Comparison of ENCODE assay signal across 9 mouse cellular contexts in the genomic region with DNA sequence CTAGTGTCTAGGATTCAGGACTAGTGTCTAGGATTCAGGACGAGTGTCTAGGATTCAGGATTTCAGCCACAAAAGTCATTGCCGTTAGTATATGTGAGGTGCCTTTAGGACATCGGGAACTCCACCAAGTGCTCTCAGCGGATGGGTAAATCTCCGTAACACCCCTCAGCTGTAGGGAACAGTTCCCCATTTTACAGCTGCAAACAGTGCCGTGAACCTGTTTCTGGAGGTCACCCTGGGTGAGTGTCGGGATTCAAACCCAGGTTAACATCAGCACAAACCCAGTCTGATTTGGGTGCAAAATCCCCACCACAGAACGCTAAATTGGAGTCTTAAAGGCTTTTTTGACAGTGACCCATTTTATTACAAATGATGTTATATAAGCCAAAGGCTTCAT. TPM values are rescaled to one million over a fixed set of nuclear protein-coding genes. Genes with fewer than 3 reads are reported as not detected.
DNase-seq lines count a peak whose midpoint lies in the region; ATAC-seq lines count a peak whose summit lies in the region.
"Had no signal": no experiment of that assay in that cellular context is flagged by ENCODE, and none has a peak within 500 bp of the region (broad histone marks: within the 10 kb centered on the region; RNA-seq: fewer than 3 reads in every experiment).

No protein-coding gene starts in this region.

- H3K9me3 ChIP-seq in forebrain, embryonic 14.5 days (replicated peaks; ENCODE audit: control insufficient read depth, low read length) = no peaks in the 10 kb centered on the region
- H3K9me3 ChIP-seq in forebrain, embryonic 11.5 days (ENCODE audit: control insufficient read depth, low read length) = no peaks in the 10 kb centered on the region
- no peaks in the 10 kb centered on the region for H3K9me3 ChIP-seq in limb, embryonic 12.5 days
- H3K9me3 ChIP-seq in limb, embryonic 10.5 days (replicated peaks) = no peaks in the 10 kb centered on the region
- H3K9me3 ChIP-seq in heart, embryonic 15.5 days (replicated peaks) = no peaks in the 10 kb centered on the region

- H3K36me3 ChIP-seq in forebrain, embryonic 14.5 days (ENCODE audit: control insufficient read depth, insufficient read depth, low read length) = no peaks in the 10 kb centered on the region; the same call in 1 of the 2 replicates
- H3K36me3 ChIP-seq in forebrain, embryonic 11.5 days (ENCODE audit: control insufficient read depth, insufficient read depth, low read length) = no peaks in the 10 kb centered on the region
- H3K36me3 ChIP-seq in limb, embryonic 12.5 days = no peaks in the 10 kb centered on the region
- H3K36me3 ChIP-seq in limb, embryonic 10.5 days = 0 out of 2 replicates have a peak, but pooled peaks cover 2% of the 10 kb centered on the region
- peaks cover 3% of the 10 kb centered on the region; the same call in 1 of the 2 replicates for H3K36me3 ChIP-seq in heart, embryonic 15.5 days

- peak overlapping the region; percentile 68; the same call in 1 of the 2 replicates for H3K4me2 ChIP-seq in forebrain, embryonic 14.5 days (ENCODE audit: low read length)
- H3K4me2 ChIP-seq in forebrain, embryonic 11.5 days (ENCODE audit: low read depth, low read length, severe bottlenecking) = no peak overlapping the region
- 0 out of 2 replicates have a peak overlapping the region, but pooled peaks have one; percentile 7 for H3K4me2 ChIP-seq in limb, embryonic 12.5 days
- H3K4me2 ChIP-seq in heart, embryonic 15.5 days = peak overlapping the region; percentile 79

- H3K4me1 ChIP-seq in forebrain, embryonic 14.5 days (ENCODE audit: control insufficient read depth, insufficient read depth, low read length) = peaks cover 10% of the 10 kb centered on the region; the same call in 1 of the 2 replicates
- peaks cover 3% of the 10 kb centered on the region; the same call in 1 of the 2 replicates for H3K4me1 ChIP-seq in forebrain, embryonic 11.5 days (replicated peaks; ENCODE audit: control insufficient read depth, insufficient read depth, low read length)
- H3K4me1 ChIP-seq in limb, embryonic 12.5 days (replicated peaks) = peaks cover 32% of the 10 kb centered on the region
- peaks cover 45% of the 10 kb centered on the region for H3K4me1 ChIP-seq in limb, embryonic 10.5 days
- peaks cover 42% of the 10 kb centered on the region for H3K4me1 ChIP-seq in heart, embryonic 15.5 days (replicated peaks)

- DNase-seq in forebrain, embryonic 14.5 days (ENCODE audit: low spot score) = no peak
- DNase-seq in forebrain, embryonic 11.5 days (ENCODE audit: low spot score) = no peak
- DNase-seq in limb, embryonic 10.5 days (ENCODE audit: low spot score) = no peak
- DNase-seq in embryo, embryonic 10 days (ENCODE audit: low spot score) = no peak
- no peak for DNase-seq in embryo, embryonic 9.5 days (ENCODE audit: extremely low spot score)
- DNase-seq: adrenal gland, postnatal 25 days had no signal

- 92% methylated on average over 8 of the region's 8 CpGs for WGBS in forebrain, embryonic 14.5 days
- 90% methylated on average over 8 of the region's 8 CpGs for WGBS in forebrain, embryonic 11.5 days
- WGBS in limb, embryonic 12.5 days = 90% methylated on average over 8 of the region's 8 CpGs
- 96% methylated on average over 8 of the region's 8 CpGs for WGBS in limb, embryonic 10.5 days
- 90% methylated on average over 8 of the region's 8 CpGs for whole genome bisulfite sequencing in heart, embryonic 15.5 days

- H3K27ac ChIP-seq in forebrain, embryonic 14.5 days (ENCODE audit: low read depth, low read length) = no peak overlapping the region
- H3K27ac ChIP-seq in forebrain, embryonic 11.5 days (ENCODE audit: low read depth, low read length) = no peak overlapping the region
- H3K27ac ChIP-seq in limb, embryonic 12.5 days = no peak overlapping the region
- no peak overlapping the region for H3K27ac ChIP-seq in limb, embryonic 10.5 days
- no peak overlapping the region; the same call in 1 of the 2 replicates for H3K27ac ChIP-seq in heart, embryonic 15.5 days

- no peaks in the 10 kb centered on the region for H3K27me3 ChIP-seq in forebrain, embryonic 14.5 days (replicated peaks; ENCODE audit: control insufficient read depth, insufficient read depth, low read length)
- no peaks in the 10 kb centered on the region for H3K27me3 ChIP-seq in forebrain, embryonic 11.5 days (ENCODE audit: control insufficient read depth, insufficient read depth, low read length)
- H3K27me3 ChIP-seq in limb, embryonic 12.5 days = no peaks in the 10 kb centered on the region
- H3K27me3 ChIP-seq in limb, embryonic 10.5 days (ENCODE audit: low read depth, poor library complexity, severe bottlenecking) = no peaks in the 10 kb centered on the region
- H3K27me3 ChIP-seq in heart, embryonic 15.5 days = no peaks in the 10 kb centered on the region

- no peak overlapping the region for H3K4me3 ChIP-seq in forebrain, embryonic 14.5 days (ENCODE audit: low read depth, low read length)
- H3K4me3 ChIP-seq in forebrain, embryonic 11.5 days (ENCODE audit: low read depth, low read length) = no peak overlapping the region
- no peak overlapping the region for H3K4me3 ChIP-seq in limb, embryonic 12.5 days (replicated peaks)
- no peak overlapping the region for H3K4me3 ChIP-seq in limb, embryonic 10.5 days
- H3K4me3 ChIP-seq in heart, embryonic 15.5 days = peak overlapping the region; percentile 85

- no peak for ATAC-seq in forebrain, embryonic 14.5 days
- no peak for ATAC-seq in forebrain, embryonic 11.5 days (replicated peaks; ENCODE audit: low FRiP score)
- ATAC-seq in limb, embryonic 12.5 days (ENCODE audit: insufficient number of reproducible peaks, insufficient read depth, low FRiP score, low TSS enrichment, low read depth) = no peak
- ATAC-seq in heart, embryonic 15.5 days (replicated peaks; ENCODE audit: insufficient number of reproducible peaks, insufficient read depth, low FRiP score, low read depth) = no peak
- peak; percentile 39 for ATAC-seq in megakaryocyte, adult 5-6 weeks (ENCODE audit: poor library complexity, severe bottlenecking)

- H3K9ac ChIP-seq in forebrain, embryonic 14.5 days (ENCODE audit: low read length) = no peak overlapping the region; the same call in 1 of the 2 replicates
- H3K9ac ChIP-seq in forebrain, embryonic 11.5 days (ENCODE audit: low read length) = no peak overlapping the region
- H3K9ac ChIP-seq in limb, embryonic 12.5 days (replicated peaks) = no peak overlapping the region
- 0 out of 2 replicates have a peak overlapping the region, but pooled peaks have one; percentile 97 for H3K9ac ChIP-seq in heart, embryonic 15.5 days

RNA-seq across cellular contexts. Expression of a gene that starts 34.2 kb away (rescaled TPM):
- 36.7 and 50.1 TPM in 2 replicates for polyA plus RNA-seq in forebrain, embryonic 14.5 days (2014; fragmentation: Nextera tagmentation; extraction: Ambion mirVana)
- 10.5 and 11.1 TPM in 2 replicates for polyA plus RNA-seq in forebrain, embryonic 11.5 days (2014; fragmentation: Nextera tagmentation; extraction: Ambion mirVana)
- 10.2 and 11.6 TPM in 2 replicates for polyA plus RNA-seq in limb, embryonic 12.5 days (2016; fragmentation: Nextera tagmentation; extraction: Ambion mirVana)
- 6.4 and 8.1 TPM in 2 replicates for polyA plus RNA-seq in limb, embryonic 10.5 days (2016; fragmentation: Nextera tagmentation; extraction: Ambion mirVana)
- polyA plus RNA-seq in heart, embryonic 15.5 days (2015; fragmentation: Nextera tagmentation; extraction: Ambion mirVana) = 28.7 and 29.8 TPM in 2 replicates
- 13.6 and 18.9 TPM in 2 replicates for total RNA-seq in megakaryocyte, adult 5-6 weeks (2015)
- total RNA-seq in megakaryocyte, adult 5-6 weeks (2017) = 18.7 and 19.8 TPM in 2 replicates
